Mouse (Mus musculus): ENCODE results near the gene Fat3. TPM values are rescaled to one million over a fixed set of nuclear protein-coding genes. Genes with fewer than 3 reads are reported as not detected.

Gene Fat3
- polyA plus RNA-seq, 1 experiment: 0.51 TPM

- TF ChIP-seq CTCF (IDR thresholded peaks at IDR 0.05; ENCODE audit: borderline replicate concordance, control insufficient read depth, extremely low read depth, insufficient read depth, low read length, poor library complexity) (no peak), POLR2A (IDR thresholded peaks at IDR 0.05; ENCODE audit: control insufficient read depth, extremely low read depth, insufficient read depth, low read length, poor library complexity) (no peak)
- Histone ChIP-seq H3K4me1 (replicated peaks; ENCODE audit: control insufficient read depth, insufficient read depth, low read length) (no peaks in the 10 kb centered on the region), H3K36me3 (ENCODE audit: control insufficient read depth, insufficient read depth, low read length) (no peaks in the 10 kb centered on the region), H3K27me3 (ENCODE audit: control insufficient read depth, insufficient read depth, low read length) (no peaks in the 10 kb centered on the region), H3K4me3 (ENCODE audit: control insufficient read depth, insufficient read depth, low read length) (no peak overlapping the region), H3K27ac (ENCODE audit: control insufficient read depth, insufficient read depth, low read length) (no peak overlapping the region)
- WGBS: 44% methylated on average over 2 of the region's 2 CpGs
- DNase-seq: no peak
Observed at GRCm38 (mm10) chr9:15939594-15939993, 561.5 kb downstream of the Fat3 start.

GRCm38 (mm10) chr9:15937837-15938514 is 563.1 kb downstream of the Fat3 start:
- 75% methylated on average over 28 of the region's 28 CpGs for WGBS
- TF ChIP-seq CTCF (IDR thresholded peaks at IDR 0.05; ENCODE audit: borderline replicate concordance, control insufficient read depth, extremely low read depth, insufficient read depth, low read length, poor library complexity) (no peak), POLR2A (IDR thresholded peaks at IDR 0.05; ENCODE audit: control insufficient read depth, extremely low read depth, insufficient read depth, low read length, poor library complexity) (no peak)

GRCm38 (mm10) chr9:15930928-15931443 is 570.1 kb downstream of the Fat3 start:
- H3K4me3 ChIP-seq (ENCODE audit: control insufficient read depth, insufficient read depth, low read length): no peak overlapping the region
- H3K36me3 ChIP-seq (ENCODE audit: control insufficient read depth, insufficient read depth, low read length): no peaks in the 10 kb centered on the region
- H3K27me3 ChIP-seq (ENCODE audit: control insufficient read depth, insufficient read depth, low read length): no peaks in the 10 kb centered on the region
- no peaks in the 10 kb centered on the region for H3K4me1 ChIP-seq (replicated peaks; ENCODE audit: control insufficient read depth, insufficient read depth, low read length)
- 53% methylated on average over 5 of the region's 5 CpGs for WGBS
- no peak overlapping the region for H3K27ac ChIP-seq (ENCODE audit: control insufficient read depth, insufficient read depth, low read length)
- TF ChIP-seq CTCF (IDR thresholded peaks at IDR 0.05; ENCODE audit: borderline replicate concordance, control insufficient read depth, extremely low read depth, insufficient read depth, low read length, poor library complexity): no peak
- TF ChIP-seq POLR2A (IDR thresholded peaks at IDR 0.05; ENCODE audit: control insufficient read depth, extremely low read depth, insufficient read depth, low read length, poor library complexity): no peak
- no peak for DNase-seq

More at GRCm38 (mm10) chr9:15937837-15938514, 563.1 kb downstream of the Fat3 start:
- no peak for DNase-seq
- no peaks in the 10 kb centered on the region for H3K27me3 ChIP-seq (ENCODE audit: control insufficient read depth, insufficient read depth, low read length)
- no peak overlapping the region for H3K4me3 ChIP-seq (ENCODE audit: control insufficient read depth, insufficient read depth, low read length)
- H3K4me1 ChIP-seq (replicated peaks; ENCODE audit: control insufficient read depth, insufficient read depth, low read length): no peaks in the 10 kb centered on the region
- no peaks in the 10 kb centered on the region for H3K36me3 ChIP-seq (ENCODE audit: control insufficient read depth, insufficient read depth, low read length)
- no peak overlapping the region for H3K27ac ChIP-seq (ENCODE audit: control insufficient read depth, insufficient read depth, low read length)

GRCm38 (mm10) chr9:15928331-15928730 is 572.8 kb downstream of the Fat3 start:
- 91% methylated on average over 2 of the region's 2 CpGs for WGBS
- TF ChIP-seq CTCF (IDR thresholded peaks at IDR 0.05; ENCODE audit: borderline replicate concordance, control insufficient read depth, extremely low read depth, insufficient read depth, low read length, poor library complexity) (no peak), POLR2A (IDR thresholded peaks at IDR 0.05; ENCODE audit: control insufficient read depth, extremely low read depth, insufficient read depth, low read length, poor library complexity) (no peak)
- Histone ChIP-seq H3K27me3 (ENCODE audit: control insufficient read depth, insufficient read depth, low read length) (no peaks in the 10 kb centered on the region), H3K4me1 (replicated peaks; ENCODE audit: control insufficient read depth, insufficient read depth, low read length) (no peaks in the 10 kb centered on the region), H3K27ac (ENCODE audit: control insufficient read depth, insufficient read depth, low read length) (no peak overlapping the region), H3K36me3 (ENCODE audit: control insufficient read depth, insufficient read depth, low read length) (no peaks in the 10 kb centered on the region), H3K4me3 (ENCODE audit: control insufficient read depth, insufficient read depth, low read length) (no peak overlapping the region)
- DNase-seq: no peak

GRCm38 (mm10) chr9:15927378-15928083 is 573.6 kb downstream of the Fat3 start:
- Histone ChIP-seq H3K36me3 (ENCODE audit: control insufficient read depth, insufficient read depth, low read length) (no peaks in the 10 kb centered on the region), H3K27me3 (ENCODE audit: control insufficient read depth, insufficient read depth, low read length) (no peaks in the 10 kb centered on the region), H3K4me3 (ENCODE audit: control insufficient read depth, insufficient read depth, low read length) (no peak overlapping the region), H3K4me1 (replicated peaks; ENCODE audit: control insufficient read depth, insufficient read depth, low read length) (no peaks in the 10 kb centered on the region), H3K27ac (ENCODE audit: control insufficient read depth, insufficient read depth, low read length) (no peak overlapping the region)
- no peak for TF ChIP-seq CTCF (IDR thresholded peaks at IDR 0.05; ENCODE audit: borderline replicate concordance, control insufficient read depth, extremely low read depth, insufficient read depth, low read length, poor library complexity)
- no peak for TF ChIP-seq POLR2A (IDR thresholded peaks at IDR 0.05; ENCODE audit: control insufficient read depth, extremely low read depth, insufficient read depth, low read length, poor library complexity)
- 50% methylated on average over 5 of the region's 5 CpGs for WGBS
- DNase-seq: no peak

GRCm38 (mm10) chr9:15925237-15925636 is 575.8 kb downstream of the Fat3 start:
- no peaks in the 10 kb centered on the region for H3K4me1 ChIP-seq (replicated peaks; ENCODE audit: control insufficient read depth, insufficient read depth, low read length)
- H3K27ac ChIP-seq (ENCODE audit: control insufficient read depth, insufficient read depth, low read length): no peak overlapping the region
- 95% methylated on average over 5 of the region's 5 CpGs for WGBS
- H3K27me3 ChIP-seq (ENCODE audit: control insufficient read depth, insufficient read depth, low read length): no peaks in the 10 kb centered on the region
- no peak for DNase-seq
- H3K36me3 ChIP-seq (ENCODE audit: control insufficient read depth, insufficient read depth, low read length): no peaks in the 10 kb centered on the region
- no peak for TF ChIP-seq POLR2A (IDR thresholded peaks at IDR 0.05; ENCODE audit: control insufficient read depth, extremely low read depth, insufficient read depth, low read length, poor library complexity)
- no peak for TF ChIP-seq CTCF (IDR thresholded peaks at IDR 0.05; ENCODE audit: borderline replicate concordance, control insufficient read depth, extremely low read depth, insufficient read depth, low read length, poor library complexity)
- no peak overlapping the region for H3K4me3 ChIP-seq (ENCODE audit: control insufficient read depth, insufficient read depth, low read length)

Data from thymus, adult 2 months (tissue).